Mouse (Mus musculus) midbrain, embryonic 15.5 days (tissue): ENCODE data around the gene Catsperg1. TPM values are rescaled to one million over a fixed set of nuclear protein-coding genes. Genes with fewer than 3 reads are reported as not detected.
"Not testable (repeated sequence)": the region's sequence is repeated elsewhere in the genome, so short reads cannot be mapped to it uniquely, and the experiment has no call there.

Experiments used
- ATAC-seq: fragments of 200-750 bp; cut with Nextera tagmentation; replicated peaks from 2 replicates; pipeline ENCODE4 v1.8.0; 2017; ENCODE audit warnings: moderate TSS enrichment
- H3K27ac ChIP-seq: fragments of 300-500 bp; sonication (generic); 2 replicates; pipeline ENCODE4 v1.5.1; 2015; ENCODE audit warnings: mild to moderate bottlenecking, inconsistent platforms
- H3K27me3 ChIP-seq: fragments of 300-500 bp; sonication (generic); replicated peaks from 2 replicates; pipeline ENCODE4 v1.6.1; 2015; ENCODE audit warnings: inconsistent platforms
- H3K36me3 ChIP-seq: fragments of 300-500 bp; sonication (generic); replicated peaks from 2 replicates; pipeline ENCODE4 v1.6.1; 2015; ENCODE audit warnings: inconsistent platforms
- H3K4me1 ChIP-seq: fragments of 300-500 bp; sonication (generic); 2 replicates; pipeline ENCODE4 v1.6.1; 2015; ENCODE audit warnings: inconsistent platforms
- H3K4me2 ChIP-seq: fragments of 300-500 bp; sonication (generic); 2 replicates; pipeline ENCODE4 v1.6.1; 2015; ENCODE audit warnings: inconsistent platforms, mild to moderate bottlenecking, moderate library complexity
- H3K4me3 ChIP-seq: fragments of 300-500 bp; sonication (generic); 2 replicates; pipeline ENCODE4 v1.5.1; 2015; ENCODE audit warnings: mild to moderate bottlenecking, inconsistent platforms
- H3K9ac ChIP-seq: fragments of 300-500 bp; sonication (generic); 2 replicates; pipeline ENCODE4 v1.6.1; 2015; ENCODE audit warnings: mild to moderate bottlenecking, inconsistent platforms
- H3K9me3 ChIP-seq: fragments of 300-500 bp; sonication (generic); 2 replicates; pipeline ENCODE4 v1.6.1; 2016; ENCODE audit warnings: inconsistent platforms
- WGBS: fragments of 180-500 bp; shearing (Covaris S2); methylation state at CpG from one replicate; pipeline ENCODE4 v1.1.7; 2015; ENCODE audit warnings: mixed read lengths; 5-methylcytosine and 5-hydroxymethylcytosine counted together
- polyA plus RNA-seq: library from polyadenylated mRNA; unstranded; fragments of >200 nt; fragmentation: Nextera tagmentation; extraction: Ambion mirVana; gene quantifications from 2 replicates; pipeline ENCODE4 v1.2.1, GENCODE M21; 2015

Catsperg1 gene
- polyA plus RNA-seq, 1 experiment from 2014 or later: 4.2 TPM

DNA sequence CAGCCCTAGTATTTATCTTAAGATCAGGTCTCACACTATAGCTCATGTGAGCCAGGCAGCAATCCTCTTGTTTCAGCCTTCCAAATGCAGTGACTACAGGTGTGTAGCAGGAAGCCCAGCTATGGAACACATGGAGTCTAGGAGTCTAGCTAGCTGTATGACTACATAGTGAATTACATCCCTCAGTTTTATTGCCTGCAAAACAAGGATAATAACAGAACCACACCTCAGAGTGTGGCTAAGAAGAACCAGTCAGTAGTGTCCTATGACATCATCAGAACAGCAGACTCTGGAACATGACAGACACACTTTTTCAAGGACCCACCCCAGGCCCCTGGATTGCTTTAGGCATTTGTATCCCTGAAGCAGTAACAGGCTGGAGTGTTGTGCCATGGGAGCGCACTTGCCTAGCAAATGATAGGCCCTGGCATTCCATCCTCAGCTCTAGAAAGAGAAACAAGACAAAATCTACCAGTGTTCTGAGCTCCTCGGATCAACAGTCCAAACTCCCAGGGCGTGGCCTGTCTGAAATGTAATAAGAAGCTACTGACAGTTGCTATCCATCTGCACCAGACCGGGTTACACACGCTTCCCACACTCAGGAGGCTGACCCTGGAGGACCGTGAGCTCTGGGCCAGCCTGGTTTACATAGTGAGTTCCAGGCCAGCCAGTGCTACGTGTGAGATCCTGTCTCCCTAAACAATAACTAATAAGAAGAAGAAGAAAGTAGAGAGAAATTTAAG is 67.0 kb downstream of the Catsperg1 start:
- WGBS: 89% methylated on average over 7 of the region's 7 CpGs
- H3K36me3 ChIP-seq: no peaks in the 10 kb centered on the region
- H3K4me3 ChIP-seq: no peak overlapping the region
- H3K4me2 ChIP-seq: no peak overlapping the region
- no peak overlapping the region for H3K9ac ChIP-seq
- no peak overlapping the region for H3K27ac ChIP-seq
- H3K4me1 ChIP-seq: no peaks in the 10 kb centered on the region
- no peaks in the 10 kb centered on the region for H3K9me3 ChIP-seq
- no peak for ATAC-seq
- no peaks in the 10 kb centered on the region for H3K27me3 ChIP-seq

DNA sequence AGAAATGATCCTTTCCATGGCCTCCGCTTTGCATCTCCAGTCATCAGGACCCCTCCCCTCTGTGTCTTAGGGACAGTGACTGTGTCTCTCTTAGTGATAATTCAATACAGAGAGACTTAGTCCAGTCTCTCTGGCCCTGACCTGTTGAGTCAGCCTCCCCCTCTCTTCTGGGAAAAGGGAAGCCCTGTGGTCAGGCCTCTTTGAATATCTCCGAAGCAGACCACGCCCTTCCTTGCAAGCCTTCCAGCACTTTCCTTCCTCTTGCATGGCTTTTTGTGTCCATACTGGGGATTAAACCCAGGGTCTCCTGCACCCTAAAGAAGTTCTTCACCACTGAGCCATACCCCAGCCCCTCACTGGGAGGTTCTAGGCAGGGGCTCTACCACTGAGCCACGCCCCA is 69.8 kb downstream of the Catsperg1 start:
- H3K9ac ChIP-seq: no peak overlapping the region
- WGBS: 89% methylated on average over 4 of the region's 4 CpGs
- H3K9me3 ChIP-seq: no peaks in the 10 kb centered on the region
- no peaks in the 10 kb centered on the region for H3K4me1 ChIP-seq
- ATAC-seq: no peak
- H3K27ac ChIP-seq: no peak overlapping the region
- no peak overlapping the region for H3K4me3 ChIP-seq
- H3K4me2 ChIP-seq: no peak overlapping the region
- no peaks in the 10 kb centered on the region for H3K36me3 ChIP-seq
- no peaks in the 10 kb centered on the region for H3K27me3 ChIP-seq

DNA sequence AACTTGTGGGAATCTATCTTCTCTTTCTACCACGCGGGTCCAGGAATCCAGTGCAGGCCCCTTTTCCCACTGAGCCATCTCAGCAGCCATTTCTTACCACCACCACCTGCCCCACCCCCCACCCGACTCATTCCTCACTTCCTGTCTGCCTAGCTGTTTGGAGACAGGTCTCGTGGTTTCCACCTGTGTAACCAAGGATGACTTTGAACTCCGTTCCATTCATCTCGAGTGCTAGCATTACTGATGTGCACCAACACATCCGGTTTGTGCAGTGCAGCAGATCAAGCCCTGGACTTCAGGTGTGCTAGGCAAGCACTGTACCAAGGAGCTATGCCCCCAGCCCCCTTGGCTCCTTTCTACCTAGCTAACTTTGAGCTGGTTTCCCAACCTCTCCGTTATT is 72.4 kb downstream of the Catsperg1 start:
- H3K4me2 ChIP-seq: no peak overlapping the region
- WGBS: 88% methylated on average over 8 of the region's 8 CpGs
- no peak overlapping the region for H3K9ac ChIP-seq
- no peak overlapping the region for H3K4me3 ChIP-seq
- no peaks in the 10 kb centered on the region for H3K9me3 ChIP-seq
- H3K27ac ChIP-seq: no peak overlapping the region
- no peaks in the 10 kb centered on the region for H3K4me1 ChIP-seq
- ATAC-seq: no peak
- H3K27me3 ChIP-seq: no peaks in the 10 kb centered on the region
- H3K36me3 ChIP-seq: no peaks in the 10 kb centered on the region

DNA sequence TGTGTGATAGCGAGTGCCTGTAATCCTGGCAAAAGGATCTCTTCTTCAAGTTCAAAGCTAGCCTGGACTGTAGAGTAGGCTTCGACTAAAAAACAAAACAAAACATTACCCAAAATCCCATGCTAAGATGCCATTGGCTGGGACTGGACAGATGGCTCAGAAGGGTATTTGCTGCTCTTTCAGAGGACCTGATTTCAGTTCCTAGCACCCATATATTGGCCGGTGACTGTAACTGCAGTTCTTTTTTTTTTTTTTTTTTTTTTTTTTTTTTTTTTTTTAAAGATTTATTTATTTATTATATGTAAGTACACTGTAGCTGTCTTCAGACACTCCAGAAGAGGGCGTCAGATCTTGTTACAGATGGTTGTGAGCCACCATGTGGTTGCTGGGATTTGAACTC is 74.6 kb downstream of the Catsperg1 start:
- not testable (repeated sequence) for H3K4me1 ChIP-seq, H3K9ac ChIP-seq, H3K36me3 ChIP-seq, H3K4me3 ChIP-seq, H3K4me2 ChIP-seq, H3K9me3 ChIP-seq, H3K27ac ChIP-seq, ATAC-seq, H3K27me3 ChIP-seq
- 86% methylated on average over 3 of the region's 4 CpGs for WGBS

DNA sequence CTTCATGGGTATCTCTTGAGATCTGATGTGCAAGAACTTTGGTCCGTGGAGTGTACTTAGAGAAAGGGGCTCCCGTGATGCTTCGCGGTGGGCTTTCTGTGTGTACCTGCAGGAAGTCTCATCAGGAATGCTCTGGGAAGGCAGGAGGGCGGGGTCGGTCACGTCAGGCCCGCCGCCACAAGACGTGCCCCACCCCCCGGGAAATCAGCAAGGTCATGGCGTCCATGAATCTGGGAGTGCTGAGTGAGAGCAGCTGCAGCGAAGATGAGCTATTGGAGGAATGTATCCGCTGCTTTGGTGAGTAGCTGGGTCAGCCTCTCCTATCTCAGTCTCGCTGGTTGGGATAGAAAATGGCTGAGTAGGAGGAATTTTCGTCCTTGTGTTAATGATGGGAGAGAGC is 76.4 kb downstream of the Catsperg1 start:
- Histone ChIP-seq H3K4me1 (peaks cover 4% of the 10 kb centered on the region; the same call in 1 of the 2 replicates), H3K9me3 (no peaks in the 10 kb centered on the region), H3K4me2 (no peak overlapping the region), H3K36me3 (no peaks in the 10 kb centered on the region), H3K27me3 (peaks cover 7% of the 10 kb centered on the region), H3K4me3 (no peak overlapping the region), H3K9ac (no peak overlapping the region), H3K27ac (no peak overlapping the region)
- no peak for ATAC-seq
- WGBS: 49% methylated on average over 16 of the region's 16 CpGs

DNA sequence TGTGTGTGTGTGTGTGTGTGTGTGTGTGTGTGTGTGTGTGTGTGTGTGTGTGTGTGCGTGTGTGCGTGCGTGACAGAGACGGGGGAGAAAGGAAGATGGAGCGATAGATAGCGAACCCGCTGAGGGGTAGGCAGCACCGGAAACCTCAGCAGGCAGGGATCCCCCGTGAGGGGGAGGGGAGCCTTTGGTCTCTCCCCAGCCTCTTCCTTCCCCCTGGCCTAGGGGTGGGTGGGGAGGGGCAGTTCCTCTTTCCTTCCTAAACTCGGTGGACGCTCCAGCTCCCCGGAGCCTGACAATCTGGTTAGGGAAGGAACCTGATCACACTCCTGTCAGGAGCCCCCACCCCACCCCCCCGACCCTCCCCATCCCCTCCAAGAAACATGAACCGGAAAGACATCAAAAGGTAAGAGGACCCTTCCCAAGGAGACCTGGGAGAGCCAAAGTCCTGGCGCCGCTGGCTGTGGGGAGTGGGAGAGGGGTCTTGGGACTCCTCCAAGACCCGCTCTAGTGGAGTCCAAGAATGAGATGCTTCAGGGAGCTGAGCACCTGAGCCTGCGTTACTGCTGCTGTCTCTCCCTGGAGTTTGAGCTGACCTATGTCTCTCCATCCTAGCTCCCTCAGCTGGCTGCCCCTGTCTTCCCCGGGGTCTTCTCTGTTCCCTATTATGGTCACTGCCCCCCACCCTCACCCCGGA is 79.0 kb downstream of the Catsperg1 start, which contains the start of gene Rasgrp4:
TSS of gene Rasgrp4 (plus strand) at position 159 of the 694 bp plus-strand sequence.
- under 1% methylated on average over 12 of the region's 20 CpGs for WGBS
- H3K4me1 ChIP-seq: peaks cover 4% of the 10 kb centered on the region; the same call in 1 of the 2 replicates
- H3K9me3 ChIP-seq: no peaks in the 10 kb centered on the region
- H3K4me3 ChIP-seq: peak within 1 kb of the TSS; percentile 22
- H3K27me3 ChIP-seq: peaks cover 7% of the 10 kb centered on the region
- ATAC-seq: 0 out of 2 replicates have a peak, but pooled peaks have one; percentile 39
- H3K36me3 ChIP-seq: no peaks in the 10 kb centered on the region
- H3K4me2 ChIP-seq: peak within 1 kb of the TSS; percentile 51
- no peak within 1 kb of the TSS for H3K9ac ChIP-seq
- H3K27ac ChIP-seq: no peak within 1 kb of the TSS

DNA sequence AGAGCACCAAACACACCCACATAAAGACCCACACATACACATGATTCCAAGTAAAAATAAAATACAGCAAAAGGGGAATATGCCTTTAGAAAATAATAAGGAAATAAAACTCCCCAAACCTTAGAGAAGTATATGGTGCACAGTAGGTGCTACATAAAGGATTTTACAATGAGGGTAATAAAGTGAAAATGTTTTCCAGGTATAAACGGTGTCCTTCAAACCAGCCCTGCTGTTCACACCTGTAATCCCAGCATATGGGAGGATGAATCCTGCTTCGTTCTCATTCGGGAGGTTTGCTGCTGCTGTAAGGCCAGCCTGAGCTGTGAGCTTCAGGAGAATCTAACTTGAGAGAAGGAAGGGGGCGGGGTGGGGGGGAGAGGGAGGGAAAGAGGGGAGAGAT is 79.6 kb downstream of the Catsperg1 start:
- H3K4me1 ChIP-seq: peaks cover 4% of the 10 kb centered on the region; the same call in 1 of the 2 replicates
- H3K36me3 ChIP-seq: no peaks in the 10 kb centered on the region
- H3K4me3 ChIP-seq: peak overlapping the region; percentile 22
- peak overlapping the region; percentile 51 for H3K4me2 ChIP-seq
- H3K9me3 ChIP-seq: no peaks in the 10 kb centered on the region
- peaks cover 7% of the 10 kb centered on the region for H3K27me3 ChIP-seq
- H3K27ac ChIP-seq: no peak overlapping the region
- 4% methylated on average over 4 of the region's 4 CpGs for WGBS
- ATAC-seq: no peak
- no peak overlapping the region for H3K9ac ChIP-seq

Other genes with a start within 250 kb of the Catsperg1 start
- gene Eif3k, start 232.2 kb downstream of the Catsperg1 start, polyA plus RNA-seq: 269 and 284 TPM in 2 replicates
- gene Map4k1, start 232.0 kb downstream of the Catsperg1 start, polyA plus RNA-seq: 8.5 and 11.4 TPM in 2 replicates
- gene Ryr1, start 88.9 kb downstream of the Catsperg1 start, polyA plus RNA-seq: 11.8 and 12.4 TPM in 2 replicates
- 0.90 and 0.95 TPM in 2 replicates for gene Rasgrp4, start 79.2 kb downstream of the Catsperg1 start, polyA plus RNA-seq
- 21.8 and 27.9 TPM in 2 replicates for gene Fam98c, start 57.8 kb downstream of the Catsperg1 start, polyA plus RNA-seq
- gene Ggn, start 43.8 kb downstream of the Catsperg1 start, polyA plus RNA-seq: 0.37 and 1.1 TPM in 2 replicates
- 11.3 and 11.5 TPM in 2 replicates for gene Spred3, start 43.6 kb downstream of the Catsperg1 start, polyA plus RNA-seq
- gene Psmd8, start 33.3 kb downstream of the Catsperg1 start, polyA plus RNA-seq: 282 and 290 TPM in 2 replicates
- 1.2 and 1.4 TPM in 2 replicates for gene Kcnk6, start 18.5 kb upstream of the Catsperg1 start, polyA plus RNA-seq
- 91.2 and 95.1 TPM in 2 replicates for gene Yif1b, start 24.3 kb upstream of the Catsperg1 start, polyA plus RNA-seq
- gene 2200002D01Rik, start 34.4 kb upstream of the Catsperg1 start, polyA plus RNA-seq: 1.1 and 1.5 TPM in 2 replicates
- gene Spint2, start 67.9 kb upstream of the Catsperg1 start, polyA plus RNA-seq: 72.4 and 77.3 TPM in 2 replicates
- gene Ppp1r14a, start 75.3 kb upstream of the Catsperg1 start, polyA plus RNA-seq: 3.3 and 4.3 TPM in 2 replicates
- gene Dpf1, start 89.9 kb upstream of the Catsperg1 start, polyA plus RNA-seq: 256 and 261 TPM in 2 replicates